Mouse (Mus musculus): ENCODE measurements at regions not wholly inside any gene's neighbourhood (a gene's known extent, or its start where the extent isn't known, plus 50 kb on each side); places are given as distances from the start of the nearest gene placed in this dataset.

DNA sequence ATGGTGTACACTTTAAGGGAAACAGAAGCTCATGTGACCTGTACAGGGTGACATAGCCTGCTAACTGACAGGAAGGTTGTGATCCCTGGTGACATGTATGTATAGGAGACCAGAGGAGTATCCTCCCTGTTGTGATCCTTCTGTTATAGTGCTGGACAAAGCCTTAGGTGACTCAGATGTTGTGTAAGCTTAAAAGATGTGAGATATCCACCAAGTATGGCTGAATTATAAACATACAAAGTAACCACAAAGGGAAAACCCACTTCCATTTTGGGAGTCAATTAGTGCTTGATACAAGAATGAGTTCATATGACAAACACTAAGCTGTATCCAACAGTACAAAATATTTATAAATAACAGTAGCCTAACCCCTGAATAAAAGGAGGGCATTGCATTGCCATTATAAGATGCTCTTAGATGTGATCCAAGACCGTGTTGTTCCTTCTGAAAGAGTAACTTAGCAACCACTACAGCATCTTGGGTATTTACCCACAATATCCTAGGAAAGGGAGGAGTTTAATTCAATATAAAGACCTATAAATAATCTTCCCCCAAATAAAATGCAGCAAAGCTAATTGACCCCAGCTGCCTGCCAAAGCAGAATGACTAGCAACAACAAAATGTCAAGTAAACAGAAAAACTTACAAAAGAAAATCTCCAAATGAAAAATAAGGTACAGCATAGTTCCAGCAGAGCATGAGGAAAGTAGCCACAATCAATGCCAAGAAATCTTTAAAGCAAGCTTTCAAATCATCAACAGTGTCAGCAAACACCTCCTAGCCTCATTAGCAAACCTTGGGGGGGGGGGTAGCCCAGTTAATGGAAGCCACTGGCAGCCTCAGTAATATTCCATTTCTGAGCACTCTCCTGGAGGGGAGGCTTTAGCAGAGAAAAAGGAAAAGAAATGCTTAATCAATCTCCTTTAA is 1339.6 kb downstream of the Zfp704 start:
- Histone ChIP-seq H3K4me2 (ENCODE audit: insufficient read depth, low read depth, poor library complexity, severe bottlenecking) (no peak overlapping the region), H3K9ac (ENCODE audit: insufficient read depth, low read depth) (no peak overlapping the region), H3K4me1 (ENCODE audit: control insufficient read depth in 1 of 2, insufficient read depth in 2 of 2) (no peaks in the 10 kb centered on the region), H3K9me3 (replicated peaks; ENCODE audit: low read length) (peaks cover 20% of the 10 kb centered on the region), H3K79me2 (replicated peaks; ENCODE audit: control insufficient read depth, extremely low read depth, insufficient read depth, poor library complexity, severe bottlenecking) (no peaks in the 10 kb centered on the region), H3K27me3 (replicated peaks) (no peaks in the 10 kb centered on the region), H3K4me3 (replicated peaks in 1 of 3; ENCODE audit: low read depth in 2 of 3, low read length in 2 of 3, poor library complexity in 1 of 3) (no peak overlapping the region), H3K36me3 (replicated peaks in 1 of 2; ENCODE audit: control insufficient read depth in 1 of 2, insufficient read depth in 1 of 2, low read length in 1 of 2) (no peaks in the 10 kb centered on the region), H3K27ac (ENCODE audit: insufficient read depth, low read depth) (no peak overlapping the region)
- in situ Hi-C loops (cut with MboI; ENCODE audit: low pct_ligation_motif_present, low pct_unique_long_range_greater_than_20kb, low sequenced_read_pairs), result no loop called here
- TF ChIP-seq SMC3 (IDR thresholded peaks at IDR 0.05; ENCODE audit: low read depth, low read length), result no peak
- TF ChIP-seq IRF4 (IDR thresholded peaks at IDR 0.05; ENCODE audit: low read depth, low read length), result no peak
- DNase-seq (ENCODE audit: extremely low read depth), result no peak
- dilution Hi-C loops (cut with MboI; ENCODE audit: extremely low pct_ligation_motif_present, extremely low pct_unique_long_range_greater_than_20kb, low sequenced_read_pairs), result no loop called here

DNA sequence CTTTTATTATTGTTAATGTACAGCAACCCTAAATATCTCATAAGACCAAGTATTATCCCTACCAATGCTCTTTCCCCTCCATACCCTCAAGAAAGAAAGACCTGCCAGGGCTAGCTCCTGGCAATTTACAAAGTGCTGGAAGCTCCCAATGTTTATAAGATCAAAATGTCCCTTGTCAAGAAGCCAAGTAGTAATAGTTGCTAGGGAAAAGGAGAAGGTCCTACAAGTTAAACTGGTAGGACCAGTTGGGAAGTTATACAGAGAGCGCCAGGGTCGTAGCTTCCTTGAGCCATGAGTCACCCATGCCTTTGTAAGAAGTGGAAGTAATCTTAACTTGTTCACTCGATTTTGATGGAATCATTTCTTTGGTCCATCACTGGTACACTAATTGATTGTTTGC is 1344.1 kb downstream of the Zfp704 start:
- Histone ChIP-seq H3K4me2 (ENCODE audit: insufficient read depth, low read depth, poor library complexity, severe bottlenecking) (no peak overlapping the region), H3K27me3 (replicated peaks) (no peaks in the 10 kb centered on the region), H3K9ac (ENCODE audit: insufficient read depth, low read depth) (no peak overlapping the region), H3K4me1 (ENCODE audit: control insufficient read depth in 1 of 2, insufficient read depth in 2 of 2) (no peaks in the 10 kb centered on the region), H3K36me3 (replicated peaks in 1 of 2; ENCODE audit: control insufficient read depth in 1 of 2, insufficient read depth in 1 of 2, low read length in 1 of 2) (no peaks in the 10 kb centered on the region), H3K4me3 (replicated peaks in 1 of 3; ENCODE audit: low read depth in 2 of 3, low read length in 2 of 3, poor library complexity in 1 of 3) (no peak overlapping the region), H3K79me2 (replicated peaks; ENCODE audit: control insufficient read depth, extremely low read depth, insufficient read depth, poor library complexity, severe bottlenecking) (no peaks in the 10 kb centered on the region), H3K9me3 (replicated peaks; ENCODE audit: low read length) (peaks cover 15% of the 10 kb centered on the region), H3K27ac (ENCODE audit: insufficient read depth, low read depth) (no peak overlapping the region)
- no peak for DNase-seq (ENCODE audit: extremely low read depth)
- in situ Hi-C loops (cut with MboI; ENCODE audit: low pct_ligation_motif_present, low pct_unique_long_range_greater_than_20kb, low sequenced_read_pairs) (no loop called here), dilution Hi-C loops (cut with MboI; ENCODE audit: extremely low pct_ligation_motif_present, extremely low pct_unique_long_range_greater_than_20kb, low sequenced_read_pairs) (no loop called here)
- TF ChIP-seq KAT2A (IDR thresholded peaks at IDR 0.05; ENCODE audit: insufficient replicate concordance, low read length) (no peak), MAZ (IDR thresholded peaks at IDR 0.05; ENCODE audit: low read depth, low read length) (no peak)

DNA sequence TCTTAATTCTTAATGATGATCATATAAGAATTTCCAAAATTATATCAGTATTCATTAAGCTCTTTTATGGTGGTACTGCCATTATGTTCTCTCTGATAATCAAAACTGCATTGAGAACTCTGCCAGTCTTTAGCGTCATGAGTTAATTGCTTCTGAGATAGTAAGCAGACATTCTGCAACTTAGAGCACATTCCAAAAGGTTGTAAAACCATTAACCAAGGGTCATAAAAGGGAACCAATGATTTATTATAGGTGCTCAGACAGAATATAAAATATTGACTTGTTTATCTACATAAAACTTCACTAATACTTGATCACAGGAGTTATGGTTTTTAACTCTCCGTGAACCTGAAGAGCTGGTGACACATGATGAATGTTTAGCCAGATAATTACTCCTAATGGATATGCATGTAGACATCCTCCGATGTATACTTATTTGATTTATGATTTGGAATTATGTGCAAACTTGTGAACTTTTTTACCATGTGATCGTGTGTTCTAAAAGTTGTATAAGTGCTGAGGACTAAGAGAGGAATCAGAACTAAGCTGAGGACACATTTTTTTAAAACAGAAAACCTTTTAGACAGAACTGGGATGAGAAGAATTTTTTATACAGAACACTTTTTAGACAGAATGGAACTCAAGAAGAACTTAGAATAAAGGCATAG is 1345.4 kb downstream of the Zfp704 start:
- Histone ChIP-seq H3K79me2 (replicated peaks; ENCODE audit: control insufficient read depth, extremely low read depth, insufficient read depth, poor library complexity, severe bottlenecking) (no peaks in the 10 kb centered on the region), H3K27me3 (replicated peaks) (no peaks in the 10 kb centered on the region), H3K4me3 (replicated peaks in 1 of 3; ENCODE audit: low read depth in 2 of 3, low read length in 2 of 3, poor library complexity in 1 of 3) (no peak overlapping the region), H3K27ac (ENCODE audit: insufficient read depth, low read depth) (no peak overlapping the region), H3K9me3 (replicated peaks; ENCODE audit: low read length) (peaks cover 10% of the 10 kb centered on the region), H3K4me1 (ENCODE audit: control insufficient read depth in 1 of 2, insufficient read depth in 2 of 2) (no peaks in the 10 kb centered on the region), H3K9ac (ENCODE audit: insufficient read depth, low read depth) (no peak overlapping the region), H3K36me3 (replicated peaks in 1 of 2; ENCODE audit: control insufficient read depth in 1 of 2, insufficient read depth in 1 of 2, low read length in 1 of 2) (no peaks in the 10 kb centered on the region), H3K4me2 (ENCODE audit: insufficient read depth, low read depth, poor library complexity, severe bottlenecking) (no peak overlapping the region)
- DNase-seq (ENCODE audit: extremely low read depth), result no peak
- dilution Hi-C loops (cut with MboI; ENCODE audit: extremely low pct_ligation_motif_present, extremely low pct_unique_long_range_greater_than_20kb, low sequenced_read_pairs) (no loop called here), in situ Hi-C loops (cut with MboI; ENCODE audit: low pct_ligation_motif_present, low pct_unique_long_range_greater_than_20kb, low sequenced_read_pairs) (no loop called here)
- no peak for TF ChIP-seq RCOR1 (conservative IDR thresholded peaks at IDR 0.05; ENCODE audit: low read depth, low read length)
- TF ChIP-seq MXI1 (IDR thresholded peaks at IDR 0.05; ENCODE audit: low read depth, low read length), result no peak
- TF ChIP-seq RAD21 (IDR thresholded peaks at IDR 0.05; ENCODE audit: low read depth, low read length), result no peak
- TF ChIP-seq MAFK (IDR thresholded peaks at IDR 0.05; ENCODE audit: insufficient replicate concordance, low read length), result no peak
- no peak for TF ChIP-seq TBP (conservative IDR thresholded peaks at IDR 0.05; ENCODE audit: low read depth, low read length)
- TF ChIP-seq TCF12 (IDR thresholded peaks at IDR 0.05; ENCODE audit: low read depth, low read length), result no peak
- TF ChIP-seq SMC3 (IDR thresholded peaks at IDR 0.05; ENCODE audit: low read depth, low read length), result no peak
- no peak for TF ChIP-seq MAZ (IDR thresholded peaks at IDR 0.05; ENCODE audit: low read depth, low read length)
- no peak for TF ChIP-seq IRF4 (IDR thresholded peaks at IDR 0.05; ENCODE audit: low read depth, low read length)

Data from CH12.LX (cell line).